Mouse (Mus musculus) stomach, embryonic 16.5 days (tissue): Measurements from ENCODE around the gene Lrp11. TPM values are rescaled to one million over a fixed set of nuclear protein-coding genes. Genes with fewer than 3 reads are reported as not detected.

Source experiments
- ATAC-seq: fragments of 200-750 bp; cut with Nextera tagmentation; 2 replicates; pipeline ENCODE4 v1.8.0; 2017; ENCODE audit warnings: moderate number of reproducible peaks, moderate TSS enrichment; ENCODE audit not compliant: insufficient read depth, low FRiP score
- H3K27ac ChIP-seq: fragments of 300-500 bp; sonication (generic); 2 replicates; pipeline ENCODE4 v1.5.1; 2014; ENCODE audit warnings: low read length
- H3K27me3 ChIP-seq: fragments of 300-500 bp; sonication (generic); 2 replicates; pipeline ENCODE4 v1.6.1; 2014; ENCODE audit warnings: low read length, control low read depth, mixed read lengths; ENCODE audit not compliant: control insufficient read depth, insufficient read depth
- H3K36me3 ChIP-seq: fragments of 300-500 bp; sonication (generic); 2 replicates; pipeline ENCODE4 v1.6.1; 2014; ENCODE audit warnings: low read length; ENCODE audit not compliant: control insufficient read depth, insufficient read depth
- H3K4me1 ChIP-seq: fragments of 300-500 bp; sonication (generic); 2 replicates; pipeline ENCODE4 v1.6.1; 2014; ENCODE audit warnings: low read length, control low read depth, mixed read lengths; ENCODE audit not compliant: control insufficient read depth, insufficient read depth
- H3K4me2 ChIP-seq: fragments of 300-500 bp; sonication (generic); 2 replicates; pipeline ENCODE4 v1.6.1; 2014; ENCODE audit warnings: low read depth, low read length, mixed read lengths
- H3K4me3 ChIP-seq: fragments of 300-500 bp; sonication (generic); replicated peaks from 2 replicates; pipeline ENCODE4 v1.5.1; 2014; ENCODE audit warnings: mild to moderate bottlenecking, low read length
- H3K9ac ChIP-seq: fragments of 300-500 bp; sonication (generic); 2 replicates; pipeline ENCODE4 v1.6.1; 2014; ENCODE audit warnings: low read length
- H3K9me3 ChIP-seq: fragments of 300-500 bp; sonication (generic); replicated peaks from 2 replicates; pipeline ENCODE4 v1.6.1; 2016; ENCODE audit warnings: low read length, control low read depth; ENCODE audit not compliant: control insufficient read depth
- WGBS: fragments of 180-500 bp; shearing (Covaris S2); extraction: QIAGEN DNeasy Blood & Tissue Kit; methylation state at CpG from one replicate; pipeline ENCODE4 v1.1.7; 2014; 5-methylcytosine and 5-hydroxymethylcytosine counted together
- polyA plus RNA-seq: library from polyadenylated mRNA; unstranded; fragments of >200 nt; fragmentation: Nextera tagmentation; extraction: Ambion mirVana; gene quantifications from 2 replicates; pipeline ENCODE4 v1.2.1, GENCODE M21; 2015

Gene Lrp11
- 2.3 and 2.9 TPM in 2 replicates for polyA plus RNA-seq

DNA sequence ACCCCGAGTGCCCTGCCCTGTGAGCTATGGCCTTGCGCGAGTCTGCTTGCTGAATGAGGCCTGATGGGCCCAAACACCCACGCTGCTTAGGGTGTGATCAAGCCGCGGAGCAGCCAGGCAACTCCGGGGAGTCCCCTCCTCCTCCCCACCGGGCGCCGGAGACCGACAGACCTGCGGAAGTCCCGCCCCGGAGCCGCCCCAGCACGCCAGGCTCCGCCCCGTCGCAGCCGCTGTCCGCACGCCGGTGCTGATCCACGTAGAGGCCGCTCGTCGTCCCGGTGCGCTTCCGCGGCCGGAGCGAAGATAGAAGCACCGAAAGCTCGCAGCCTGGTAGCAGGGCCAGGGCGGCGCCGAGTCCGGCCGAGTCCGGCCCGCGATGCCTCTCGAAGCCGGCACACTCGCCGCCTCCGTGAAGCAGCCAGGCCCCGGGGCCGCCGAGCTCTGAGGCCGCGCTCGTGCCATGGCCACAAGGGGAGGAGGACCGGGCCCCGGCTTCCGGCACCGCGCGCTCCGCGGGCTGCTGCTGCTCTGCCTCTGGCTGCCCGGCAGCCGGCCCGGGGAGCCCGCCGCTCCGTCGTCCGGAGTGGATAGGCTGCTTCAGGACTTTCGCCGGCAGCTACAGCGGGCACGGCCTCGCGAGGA is at the start of gene Lrp11:
Gene Lrp11, plus strand, starts transcription at position 209 of the 642 bp plus-strand sequence.
- under 1% methylated on average over 69 of the region's 76 CpGs for WGBS
- H3K4me3 ChIP-seq: peak within 1 kb of the TSS; percentile 71
- ATAC-seq: peak; percentile 96
- H3K36me3 ChIP-seq: no peaks in the 10 kb centered on the region
- H3K9me3 ChIP-seq: no peaks in the 10 kb centered on the region
- peak within 1 kb of the TSS; percentile 75 for H3K9ac ChIP-seq
- H3K4me1 ChIP-seq: peaks cover 7% of the 10 kb centered on the region; the same call in 1 of the 2 replicates
- H3K27ac ChIP-seq: no peak within 1 kb of the TSS
- H3K27me3 ChIP-seq: peaks cover 16% of the 10 kb centered on the region; the same call in 1 of the 2 replicates
- H3K4me2 ChIP-seq: peak within 1 kb of the TSS; percentile 98

GRCm38 (mm10) chr10:7578002-7578401 is 11.6 kb upstream of the Lrp11 start:
- Histone ChIP-seq H3K4me2 (no peak overlapping the region), H3K9ac (no peak overlapping the region), H3K27ac (no peak overlapping the region), H3K4me1 (no peaks in the 10 kb centered on the region), H3K36me3 (no peaks in the 10 kb centered on the region), H3K27me3 (no peaks in the 10 kb centered on the region), H3K4me3 (no peak overlapping the region), H3K9me3 (no peaks in the 10 kb centered on the region)
- ATAC-seq: no peak

- H3K4me1 ChIP-seq: no peaks in the 10 kb centered on the region
- no peaks in the 10 kb centered on the region for H3K27me3 ChIP-seq
- no peaks in the 10 kb centered on the region for H3K36me3 ChIP-seq
- no peak overlapping the region for H3K9ac ChIP-seq
- no peaks in the 10 kb centered on the region for H3K9me3 ChIP-seq
- no peak for ATAC-seq
- WGBS: 84% methylated on average over 2 of the region's 2 CpGs
- no peak overlapping the region for H3K4me3 ChIP-seq
- H3K27ac ChIP-seq: no peak overlapping the region
- H3K4me2 ChIP-seq: no peak overlapping the region
Measured at GRCm38 (mm10) chr10:7581401-7581800, 8.2 kb upstream of the Lrp11 start.

GRCm38 (mm10) chr10:7582157-7582890 is 7.3 kb upstream of the Lrp11 start:
- H3K4me1 ChIP-seq: no peaks in the 10 kb centered on the region
- WGBS: 23% methylated on average over 11 of the region's 11 CpGs
- no peaks in the 10 kb centered on the region for H3K36me3 ChIP-seq
- no peak overlapping the region for H3K4me2 ChIP-seq
- no peaks in the 10 kb centered on the region for H3K9me3 ChIP-seq
- H3K27me3 ChIP-seq: no peaks in the 10 kb centered on the region
- ATAC-seq: no peak
- no peak overlapping the region for H3K4me3 ChIP-seq
- no peak overlapping the region for H3K9ac ChIP-seq
- H3K27ac ChIP-seq: no peak overlapping the region

DNA sequence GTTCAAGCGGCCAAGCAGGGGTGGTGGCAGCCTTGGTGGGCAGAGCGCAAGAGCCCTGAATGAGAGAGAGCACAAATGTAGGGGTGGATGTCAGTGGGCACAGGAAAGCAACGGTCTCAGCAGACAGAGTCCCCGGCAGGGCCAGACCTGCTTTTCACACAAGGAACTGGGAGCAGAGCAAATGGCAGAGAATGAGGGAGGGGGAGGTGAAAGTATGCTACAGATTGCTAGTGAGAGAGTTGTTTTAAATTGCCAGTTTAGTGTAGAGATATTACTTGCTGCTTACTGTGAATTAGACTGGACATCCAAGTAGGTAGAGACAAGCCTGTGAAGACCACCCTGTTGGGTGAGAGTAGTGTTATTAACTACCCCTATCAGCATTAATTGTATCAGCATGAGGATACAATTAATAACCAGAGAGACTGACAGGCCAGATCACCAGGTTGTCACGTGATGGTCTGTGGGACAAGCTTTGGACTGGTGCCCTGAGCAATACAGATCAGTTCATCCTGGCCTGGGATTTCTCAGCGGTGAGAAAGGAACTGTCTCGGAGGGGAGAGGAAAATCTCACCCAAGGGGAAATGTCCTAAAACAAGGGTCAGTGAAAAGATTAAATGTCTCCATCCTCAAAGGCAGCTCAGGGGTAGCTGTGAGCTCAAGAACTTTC is 6.6 kb upstream of the Lrp11 start:
- no peak overlapping the region for H3K4me3 ChIP-seq
- WGBS: 34% methylated on average over 7 of the region's 7 CpGs
- no peak overlapping the region for H3K27ac ChIP-seq
- H3K36me3 ChIP-seq: no peaks in the 10 kb centered on the region
- no peaks in the 10 kb centered on the region for H3K4me1 ChIP-seq
- no peak for ATAC-seq
- no peaks in the 10 kb centered on the region for H3K9me3 ChIP-seq
- no peaks in the 10 kb centered on the region for H3K27me3 ChIP-seq
- H3K4me2 ChIP-seq: no peak overlapping the region
- no peak overlapping the region for H3K9ac ChIP-seq

DNA sequence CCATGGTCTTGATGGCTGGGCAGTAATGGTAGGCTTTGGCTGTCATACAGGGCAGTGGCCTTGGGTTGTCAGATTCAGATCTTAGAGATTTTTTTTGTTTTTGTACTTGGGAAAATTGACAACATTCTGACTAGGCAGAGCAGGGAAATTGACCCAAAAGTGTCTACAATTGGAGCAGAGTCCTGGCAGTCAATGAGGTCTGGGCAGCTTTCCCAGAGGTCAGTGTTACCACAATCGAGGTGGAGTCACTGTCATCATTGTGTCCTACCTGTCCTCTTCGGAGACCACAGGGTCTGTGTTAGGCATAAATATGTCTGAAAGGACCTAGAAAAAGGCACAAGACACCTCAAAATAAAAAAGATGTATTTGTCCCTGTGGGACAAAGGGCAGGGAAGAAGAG is 2.8 kb upstream of the Lrp11 start:
- Histone ChIP-seq H3K27ac (no peak overlapping the region), H3K4me1 (peaks cover 7% of the 10 kb centered on the region; the same call in 1 of the 2 replicates), H3K9me3 (no peaks in the 10 kb centered on the region), H3K27me3 (peaks cover 14% of the 10 kb centered on the region; the same call in 1 of the 2 replicates), H3K9ac (no peak overlapping the region), H3K4me3 (no peak overlapping the region), H3K4me2 (no peak overlapping the region), H3K36me3 (no peaks in the 10 kb centered on the region)
- no peak for ATAC-seq
- 68% methylated on average over 2 of the region's 2 CpGs for WGBS

DNA sequence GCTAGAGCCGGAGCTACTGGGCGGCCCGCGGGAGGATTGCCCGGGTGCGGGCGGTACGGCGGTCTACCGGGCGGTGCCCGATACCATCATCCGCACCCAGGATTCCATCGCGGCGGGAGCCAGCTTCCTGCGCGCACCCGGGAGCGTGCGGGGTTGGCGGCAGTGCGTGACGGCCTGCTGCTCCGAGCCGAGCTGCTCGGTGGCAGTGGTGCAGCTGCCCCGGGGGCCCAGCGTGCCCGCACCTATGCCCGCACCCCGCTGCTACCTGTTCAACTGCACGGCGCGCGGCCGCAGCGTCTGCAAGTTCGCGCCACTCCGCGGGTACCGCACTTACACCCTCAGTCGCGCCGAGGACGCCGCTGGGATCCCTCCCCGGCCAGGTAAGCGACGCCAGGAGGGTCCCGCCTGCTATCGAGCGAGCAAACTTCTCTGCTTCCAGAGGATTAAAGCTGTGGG is 662 bp downstream of the Lrp11 start:
- Histone ChIP-seq H3K4me1 (peaks cover 7% of the 10 kb centered on the region; the same call in 1 of the 2 replicates), H3K4me2 (peak overlapping the region; percentile 98), H3K36me3 (no peaks in the 10 kb centered on the region), H3K9ac (peak overlapping the region; percentile 58), H3K4me3 (peak overlapping the region; percentile 71), H3K9me3 (no peaks in the 10 kb centered on the region), H3K27me3 (peaks cover 16% of the 10 kb centered on the region; the same call in 1 of the 2 replicates), H3K27ac (no peak overlapping the region)
- no peak for ATAC-seq
- WGBS: under 1% methylated on average over 54 of the region's 54 CpGs

DNA sequence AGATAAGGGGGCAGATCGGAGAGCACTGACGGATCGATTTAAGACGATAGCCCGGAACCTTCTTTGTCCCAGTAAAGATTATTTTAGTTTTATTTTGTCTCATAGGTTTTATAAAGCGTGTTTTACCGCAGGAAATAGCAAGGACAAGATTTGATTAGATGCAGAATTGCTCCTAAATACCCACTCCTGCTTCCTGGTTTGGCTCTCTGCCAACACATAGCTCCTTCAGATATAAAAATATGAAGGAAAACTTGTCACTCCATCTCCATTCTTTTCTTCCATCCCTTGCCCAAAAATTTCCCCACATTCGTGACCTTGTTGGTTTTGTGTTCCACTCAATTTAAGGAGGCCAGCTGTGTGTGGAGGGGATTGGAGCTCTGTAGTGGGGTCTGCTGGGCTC is 1.2 kb downstream of the Lrp11 start:
- no peak for ATAC-seq

DNA sequence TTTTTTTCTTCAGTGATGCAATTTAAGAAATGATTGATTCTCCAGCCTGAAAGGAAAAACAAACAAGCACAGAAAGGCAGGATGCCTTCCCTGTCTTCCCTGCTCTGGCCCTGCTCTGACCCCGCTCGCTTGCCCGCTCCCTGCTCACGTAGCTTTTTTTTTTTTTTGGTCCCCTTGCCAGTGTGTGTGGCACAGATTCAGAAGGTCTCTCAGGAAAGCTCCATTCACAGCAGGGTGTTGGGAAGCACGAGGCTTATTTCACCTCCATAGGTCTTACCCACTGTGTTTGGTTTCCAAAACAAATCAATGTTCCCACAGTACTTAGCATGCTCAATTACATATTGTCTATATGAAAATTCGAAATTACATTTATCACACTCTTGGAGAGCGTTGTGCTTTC is 5.2 kb downstream of the Lrp11 start:
- peaks cover 16% of the 10 kb centered on the region; the same call in 1 of the 2 replicates for H3K27me3 ChIP-seq
- WGBS: 29% methylated on average over 7 of the region's 7 CpGs
- no peak overlapping the region for H3K4me2 ChIP-seq
- H3K36me3 ChIP-seq: no peaks in the 10 kb centered on the region
- H3K4me3 ChIP-seq: no peak overlapping the region
- H3K9ac ChIP-seq: no peak overlapping the region
- H3K27ac ChIP-seq: no peak overlapping the region
- no peaks in the 10 kb centered on the region for H3K9me3 ChIP-seq
- peaks cover 7% of the 10 kb centered on the region; the same call in 1 of the 2 replicates for H3K4me1 ChIP-seq
- no peak for ATAC-seq

More for the DNA sequence above, 1.2 kb downstream of the Lrp11 start:
- H3K27me3 ChIP-seq: peaks cover 16% of the 10 kb centered on the region; the same call in 1 of the 2 replicates
- no peaks in the 10 kb centered on the region for H3K36me3 ChIP-seq
- H3K9ac ChIP-seq: no peak overlapping the region
- H3K4me1 ChIP-seq: peaks cover 7% of the 10 kb centered on the region; the same call in 1 of the 2 replicates
- H3K9me3 ChIP-seq: no peaks in the 10 kb centered on the region
- H3K4me2 ChIP-seq: peak overlapping the region; percentile 98
- H3K4me3 ChIP-seq: peak overlapping the region; percentile 71
- no peak overlapping the region for H3K27ac ChIP-seq
- 5% methylated on average over 8 of the region's 8 CpGs for WGBS
